Mouse (Mus musculus): ENCODE measurements around the gene Arpp21. TPM values are rescaled to one million over a fixed set of nuclear protein-coding genes. Genes with fewer than 3 reads are reported as not detected.
A peak's percentile ranks its signal among the peaks of the same experiment; 100 is the strongest.

Arpp21 gene
- polyA plus RNA-seq, 1 experiment from 2014 or later, result 1.0 TPM

- 0 out of 2 replicates have a peak, but pooled peaks cover 3% of the 10 kb centered on the region for H3K27me3 ChIP-seq (replicated peaks; ENCODE audit: control insufficient read depth, insufficient read depth, low read length)
- no peak overlapping the region for H3K4me2 ChIP-seq (ENCODE audit: low read length)
- H3K36me3 ChIP-seq (ENCODE audit: control insufficient read depth, insufficient read depth, low read length), result no peaks in the 10 kb centered on the region
- no peak overlapping the region for H3K27ac ChIP-seq (ENCODE audit: low read depth)
- no peaks in the 10 kb centered on the region for H3K4me1 ChIP-seq (replicated peaks; ENCODE audit: control insufficient read depth, insufficient read depth, low read length)
- H3K4me3 ChIP-seq (ENCODE audit: low read depth, low read length), result no peak overlapping the region
- ATAC-seq (replicated peaks; ENCODE audit: low FRiP score, low TSS enrichment, low read depth) (no peak), DNase-seq (ENCODE audit: low spot score) (no peak)
- no peaks in the 10 kb centered on the region for H3K9me3 ChIP-seq (ENCODE audit: control insufficient read depth, low read length)
- 75% methylated on average over 2 of the region's 2 CpGs for WGBS
- no peak overlapping the region for H3K9ac ChIP-seq (ENCODE audit: low read length)
Observed at GRCm38 (mm10) chr9:112225046-112225445, 10.7 kb downstream of the Arpp21 start.

- ATAC-seq (replicated peaks; ENCODE audit: low FRiP score, low TSS enrichment, low read depth) (no peak), DNase-seq (ENCODE audit: low spot score) (no peak)
- no peak overlapping the region for H3K4me3 ChIP-seq (ENCODE audit: low read depth, low read length)
- no peaks in the 10 kb centered on the region for H3K36me3 ChIP-seq (ENCODE audit: control insufficient read depth, insufficient read depth, low read length)
- H3K9ac ChIP-seq (ENCODE audit: low read length), result no peak overlapping the region
- H3K27me3 ChIP-seq (replicated peaks; ENCODE audit: control insufficient read depth, insufficient read depth, low read length), result no peaks in the 10 kb centered on the region
- no peaks in the 10 kb centered on the region for H3K4me1 ChIP-seq (replicated peaks; ENCODE audit: control insufficient read depth, insufficient read depth, low read length)
- H3K27ac ChIP-seq (ENCODE audit: low read depth), result no peak overlapping the region
- WGBS, result 87% methylated on average over 8 of the region's 8 CpGs
- no peak overlapping the region for H3K4me2 ChIP-seq (ENCODE audit: low read length)
- H3K9me3 ChIP-seq (ENCODE audit: control insufficient read depth, low read length), result no peaks in the 10 kb centered on the region
Observed at GRCm38 (mm10) chr9:112219372-112219771, 16.4 kb downstream of the Arpp21 start.

GRCm38 (mm10) chr9:112218237-112218636 is 17.5 kb downstream of the Arpp21 start:
- 80% methylated on average over 3 of the region's 3 CpGs for WGBS

GRCm38 (mm10) chr9:112217161-112217560 is 18.6 kb downstream of the Arpp21 start:
- no peaks in the 10 kb centered on the region for H3K4me1 ChIP-seq (replicated peaks; ENCODE audit: control insufficient read depth, insufficient read depth, low read length)
- no peak for DNase-seq (ENCODE audit: low spot score)
- 79% methylated on average over 4 of the region's 4 CpGs for WGBS

More at GRCm38 (mm10) chr9:112218237-112218636, 17.5 kb downstream of the Arpp21 start:
- Histone ChIP-seq H3K27me3 (replicated peaks; ENCODE audit: control insufficient read depth, insufficient read depth, low read length) (no peaks in the 10 kb centered on the region), H3K9me3 (ENCODE audit: control insufficient read depth, low read length) (no peaks in the 10 kb centered on the region), H3K9ac (ENCODE audit: low read length) (no peak overlapping the region), H3K27ac (ENCODE audit: low read depth) (no peak overlapping the region), H3K4me1 (replicated peaks; ENCODE audit: control insufficient read depth, insufficient read depth, low read length) (no peaks in the 10 kb centered on the region), H3K4me2 (ENCODE audit: low read length) (no peak overlapping the region), H3K4me3 (ENCODE audit: low read depth, low read length) (no peak overlapping the region), H3K36me3 (ENCODE audit: control insufficient read depth, insufficient read depth, low read length) (no peaks in the 10 kb centered on the region)
- no peak for DNase-seq (ENCODE audit: low spot score)
- ATAC-seq (replicated peaks; ENCODE audit: low FRiP score, low TSS enrichment, low read depth), result no peak

GRCm38 (mm10) chr9:112215030-112215806 is 20.5 kb downstream of the Arpp21 start:
- H3K4me2 ChIP-seq (ENCODE audit: low read length), result no peak overlapping the region
- no peaks in the 10 kb centered on the region for H3K27me3 ChIP-seq (replicated peaks; ENCODE audit: control insufficient read depth, insufficient read depth, low read length)
- DNase-seq (ENCODE audit: low spot score) (no peak), ATAC-seq (replicated peaks; ENCODE audit: low FRiP score, low TSS enrichment, low read depth) (no peak)
- H3K4me1 ChIP-seq (replicated peaks; ENCODE audit: control insufficient read depth, insufficient read depth, low read length), result no peaks in the 10 kb centered on the region
- H3K27ac ChIP-seq (ENCODE audit: low read depth), result no peak overlapping the region
- no peak overlapping the region for H3K9ac ChIP-seq (ENCODE audit: low read length)
- 32% methylated on average over 10 of the region's 10 CpGs for WGBS
- H3K36me3 ChIP-seq (ENCODE audit: control insufficient read depth, insufficient read depth, low read length), result no peaks in the 10 kb centered on the region
- no peak overlapping the region for H3K4me3 ChIP-seq (ENCODE audit: low read depth, low read length)
- H3K9me3 ChIP-seq (ENCODE audit: control insufficient read depth, low read length), result no peaks in the 10 kb centered on the region

More at GRCm38 (mm10) chr9:112217161-112217560, 18.6 kb downstream of the Arpp21 start:
- no peaks in the 10 kb centered on the region for H3K9me3 ChIP-seq (ENCODE audit: control insufficient read depth, low read length)
- H3K36me3 ChIP-seq (ENCODE audit: control insufficient read depth, insufficient read depth, low read length), result no peaks in the 10 kb centered on the region
- no peak overlapping the region for H3K4me3 ChIP-seq (ENCODE audit: low read depth, low read length)
- no peak overlapping the region for H3K27ac ChIP-seq (ENCODE audit: low read depth)
- H3K27me3 ChIP-seq (replicated peaks; ENCODE audit: control insufficient read depth, insufficient read depth, low read length), result no peaks in the 10 kb centered on the region
- H3K4me2 ChIP-seq (ENCODE audit: low read length), result no peak overlapping the region
- no peak for ATAC-seq (replicated peaks; ENCODE audit: low FRiP score, low TSS enrichment, low read depth)
- H3K9ac ChIP-seq (ENCODE audit: low read length), result no peak overlapping the region

GRCm38 (mm10) chr9:112213411-112214255 is 22.1 kb downstream of the Arpp21 start:
- Histone ChIP-seq H3K4me1 (replicated peaks; ENCODE audit: control insufficient read depth, insufficient read depth, low read length) (no peaks in the 10 kb centered on the region), H3K27me3 (replicated peaks; ENCODE audit: control insufficient read depth, insufficient read depth, low read length) (no peaks in the 10 kb centered on the region), H3K27ac (ENCODE audit: low read depth) (no peak overlapping the region), H3K36me3 (ENCODE audit: control insufficient read depth, insufficient read depth, low read length) (no peaks in the 10 kb centered on the region), H3K9me3 (ENCODE audit: control insufficient read depth, low read length) (no peaks in the 10 kb centered on the region), H3K4me2 (ENCODE audit: low read length) (no peak overlapping the region), H3K9ac (ENCODE audit: low read length) (no peak overlapping the region), H3K4me3 (ENCODE audit: low read depth, low read length) (no peak overlapping the region)
- ATAC-seq (replicated peaks; ENCODE audit: low FRiP score, low TSS enrichment, low read depth) (peak; percentile 64; the same call in 1 of the 2 replicates), DNase-seq (ENCODE audit: low spot score) (no peak)
- WGBS, result 42% methylated on average over 10 of the region's 10 CpGs

- H3K4me2 ChIP-seq (ENCODE audit: low read length), result no peak overlapping the region
- H3K36me3 ChIP-seq (ENCODE audit: control insufficient read depth, insufficient read depth, low read length), result no peaks in the 10 kb centered on the region
- H3K27ac ChIP-seq (ENCODE audit: low read depth), result no peak overlapping the region
- no peaks in the 10 kb centered on the region for H3K27me3 ChIP-seq (replicated peaks; ENCODE audit: control insufficient read depth, insufficient read depth, low read length)
- no peak for DNase-seq (ENCODE audit: low spot score)
- 62% methylated on average over 3 of the region's 3 CpGs for WGBS
- H3K9me3 ChIP-seq (ENCODE audit: control insufficient read depth, low read length), result no peaks in the 10 kb centered on the region
- ATAC-seq (replicated peaks; ENCODE audit: low FRiP score, low TSS enrichment, low read depth), result 0 out of 2 replicates have a peak, but pooled peaks have one; percentile 13
- no peak overlapping the region for H3K9ac ChIP-seq (ENCODE audit: low read length)
- no peak overlapping the region for H3K4me3 ChIP-seq (ENCODE audit: low read depth, low read length)
- H3K4me1 ChIP-seq (replicated peaks; ENCODE audit: control insufficient read depth, insufficient read depth, low read length), result no peaks in the 10 kb centered on the region
Observed at GRCm38 (mm10) chr9:112209803-112210202, 25.9 kb downstream of the Arpp21 start.

GRCm38 (mm10) chr9:112207767-112208166 is 28.0 kb downstream of the Arpp21 start:
- Histone ChIP-seq H3K4me2 (ENCODE audit: low read length) (no peak overlapping the region), H3K36me3 (ENCODE audit: control insufficient read depth, insufficient read depth, low read length) (no peaks in the 10 kb centered on the region), H3K27ac (ENCODE audit: low read depth) (no peak overlapping the region), H3K9ac (ENCODE audit: low read length) (no peak overlapping the region), H3K9me3 (ENCODE audit: control insufficient read depth, low read length) (no peaks in the 10 kb centered on the region), H3K4me3 (ENCODE audit: low read depth, low read length) (no peak overlapping the region), H3K27me3 (replicated peaks; ENCODE audit: control insufficient read depth, insufficient read depth, low read length) (no peaks in the 10 kb centered on the region), H3K4me1 (replicated peaks; ENCODE audit: control insufficient read depth, insufficient read depth, low read length) (no peaks in the 10 kb centered on the region)
- ATAC-seq (replicated peaks; ENCODE audit: low FRiP score, low TSS enrichment, low read depth), result peak; percentile 77
- DNase-seq (ENCODE audit: low spot score), result no peak
- 28% methylated on average over 4 of the region's 4 CpGs for WGBS
